Mouse (Mus musculus) small intestine, adult 2 months (tissue): ENCODE measurements around the gene Itfg2.

ENCODE experiments used
- CTCF ChIP-seq: fragments of 200-500 bp; IDR thresholded peaks from 2 replicates; pipeline ENCODE4 v1.5.1; 2012; ENCODE audit warnings: low read depth, mild to moderate bottlenecking, control low read depth, inconsistent platforms, low read length, moderate library complexity, mixed read lengths; ENCODE audit not compliant: insufficient replicate concordance, insufficient read length; ENCODE audit errors: extremely low read depth
- POLR2A ChIP-seq: fragments of 200-500 bp; IDR thresholded peaks from 2 replicates; pipeline ENCODE4 v1.6.1; 2012; ENCODE audit warnings: low read depth, mild to moderate bottlenecking, control low read depth, inconsistent platforms, low read length, moderate library complexity

DNA sequence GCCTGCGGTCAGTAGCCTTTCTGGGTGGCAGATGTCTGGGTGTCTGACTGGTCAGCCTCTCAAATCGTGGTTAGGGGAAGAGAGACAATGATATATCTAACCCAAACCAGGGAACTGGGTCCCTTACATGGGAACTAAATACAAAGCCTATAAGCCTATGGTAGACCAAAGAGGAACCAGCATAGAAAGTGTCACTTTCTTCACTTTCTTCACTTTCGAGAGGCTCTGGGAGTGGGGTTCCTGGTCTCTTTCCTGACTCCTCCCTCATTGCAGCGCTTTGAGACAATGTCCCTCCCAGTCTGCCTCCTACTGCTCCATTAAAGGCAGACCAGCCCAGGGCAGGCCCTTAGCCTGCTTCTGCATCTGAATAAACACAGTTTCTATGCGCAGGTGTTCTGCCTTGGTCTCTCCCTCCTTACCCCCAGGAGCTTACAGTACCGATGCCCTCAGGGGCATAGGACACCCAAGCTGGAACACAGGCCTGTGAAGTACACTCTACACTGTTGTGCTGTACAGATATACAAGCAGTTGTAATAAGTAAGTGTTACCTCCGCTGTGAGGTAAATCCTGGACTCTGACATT lies 16.1 kb downstream of the Itfg2 start:
- TF ChIP-seq CTCF (no peak), POLR2A (no peak)
